Comparison of ENCODE assay signal across 20 mouse cellular contexts in genomic region chr2:167375688-167376087, GRCm38 (mm10). TPM values are rescaled to one million over a fixed set of nuclear protein-coding genes. Genes with fewer than 3 reads are reported as not detected.
A peak's percentile ranks its signal among the peaks of the same experiment; 100 is the strongest.
DNase-seq lines count a peak whose midpoint lies in the region; ATAC-seq and TF ChIP-seq lines count a peak whose summit lies in the region.
"Had no signal": no experiment of that assay in that cellular context is flagged by ENCODE, and none has a peak within 500 bp of the region (broad histone marks: within the 10 kb centered on the region; RNA-seq: fewer than 3 reads in every experiment).

No protein-coding gene starts in this region.

- TF ChIP-seq CTCF in MEL (IDR thresholded peaks at IDR 0.05 in 2 of 3, conservative IDR thresholded peaks at IDR 0.05 in 1 of 3; ENCODE audit: control insufficient read depth in 1 of 3, insufficient read depth in 1 of 3, low read depth in 2 of 3, low read length in 3 of 3, poor library complexity in 1 of 3, severe bottlenecking in 1 of 3) = no peak

- TF ChIP-seq RAD21 in MEL (IDR thresholded peaks at IDR 0.05; ENCODE audit: low read depth, low read length) = no peak

- H3K4me1 ChIP-seq in heart, embryonic 10.5 days = peaks cover 29% of the 10 kb centered on the region
- peaks cover 29% of the 10 kb centered on the region for H3K4me1 ChIP-seq in heart, embryonic 16.5 days (ENCODE audit: control insufficient read depth, insufficient read depth, low read length)
- H3K4me1 ChIP-seq in MEL (ENCODE audit: control insufficient read depth in 1 of 2, insufficient read depth in 2 of 2, low read length in 2 of 2) = peaks cover 0 to 15% of the 10 kb centered on the region in 2 experiments; a peak in 2 of 4 replicates

- H3K4me3 ChIP-seq in heart, embryonic 10.5 days = no peak overlapping the region
- H3K4me3 ChIP-seq in heart, embryonic 16.5 days (ENCODE audit: low read length) = no peak overlapping the region
- peak overlapping the region; percentile 44 to 45; a peak in 2 of 4 replicates for H3K4me3 ChIP-seq in MEL (ENCODE audit: control insufficient read depth in 1 of 2, insufficient read depth in 1 of 2, low read depth in 2 of 2, low read length in 2 of 2)
- H3K4me3 ChIP-seq: intestine, embryonic 15.5 days; layer of hippocampus, adult 2 months had no signal

- peak overlapping the region; percentile 21; the same call in 1 of the 2 replicates for H3K9ac ChIP-seq in heart, embryonic 16.5 days (ENCODE audit: low read length)
- peak overlapping the region; percentile 47 for H3K9ac ChIP-seq in MEL (ENCODE audit: control insufficient read depth, low read depth, low read length, poor library complexity, severe bottlenecking)
- H3K9ac ChIP-seq: intestine, embryonic 15.5 days had no signal

- peak overlapping the region; percentile 69 for H3K27ac ChIP-seq in heart, embryonic 10.5 days
- peak overlapping the region; percentile 82 for H3K27ac ChIP-seq in heart, embryonic 16.5 days (ENCODE audit: low read length)
- H3K27ac ChIP-seq in MEL (ENCODE audit: control insufficient read depth, low read depth, low read length) = no peak overlapping the region
- H3K27ac ChIP-seq: intestine, embryonic 15.5 days; layer of hippocampus, adult 2 months; stomach, postnatal 0 days had no signal

- no peak for TF ChIP-seq POLR2A in MEL (IDR thresholded peaks at IDR 0.05; ENCODE audit: control insufficient read depth in 1 of 2, insufficient read depth in 1 of 2, low read depth in 1 of 2, low read length in 2 of 2, poor library complexity in 1 of 2)

- WGBS in heart, embryonic 10.5 days = 92% methylated on average over 5 of the region's 5 CpGs
- WGBS in heart, embryonic 16.5 days = 81% methylated on average over 5 of the region's 5 CpGs

- TF ChIP-seq EP300 in MEL (IDR thresholded peaks at IDR 0.05; ENCODE audit: low read depth in 1 of 2, low read length in 2 of 2) = no peak

- no peaks in the 10 kb centered on the region for H3K79me2 ChIP-seq in MEL (ENCODE audit: control insufficient read depth, insufficient read depth, low read length, poor library complexity)

- no peaks in the 10 kb centered on the region for H3K36me3 ChIP-seq in heart, embryonic 10.5 days
- H3K36me3 ChIP-seq in heart, embryonic 16.5 days (ENCODE audit: control insufficient read depth, insufficient read depth) = no peaks in the 10 kb centered on the region
- H3K36me3 ChIP-seq in MEL (ENCODE audit: control insufficient read depth in 1 of 2, insufficient read depth in 2 of 2, low read length in 2 of 2) = no peaks in the 10 kb centered on the region; a peak in 2 of 4 replicates
- H3K36me3 ChIP-seq: intestine, embryonic 15.5 days had no signal

- no peak for DNase-seq in heart, embryonic 10.5 days (ENCODE audit: low spot score)
- DNase-seq in heart, adult 9 months (ENCODE audit: low spot score in 2 of 2) = no peak
- no peak for DNase-seq in heart, adult 11 months
- DNase-seq in MEL (ENCODE audit: low read depth, low spot score) = no peak
- DNase-seq in layer of hippocampus, postnatal 10 days (ENCODE audit: low spot score in 2 of 2) = no peak
- no peak for DNase-seq in thymus, postnatal 4 days
- DNase-seq: cerebellum, adult 8-10 months; cerebellum, postnatal 36 days; embryo, embryonic 11 days; kidney, adult 9 months; layer of hippocampus, postnatal 36 days; right cerebral cortex, postnatal 4 days; thymus, adult 2 months had no signal

- no peak for ATAC-seq in heart, embryonic 16.5 days (replicated peaks; ENCODE audit: extremely low read depth, insufficient read depth, low FRiP score)
- ATAC-seq: forebrain, embryonic 14.5 days; hindbrain, embryonic 16.5 days; intestine, embryonic 15.5 days; midbrain, embryonic 16.5 days had no signal

- H3K9me3 ChIP-seq in heart, embryonic 10.5 days = no peaks in the 10 kb centered on the region
- no peaks in the 10 kb centered on the region for H3K9me3 ChIP-seq in heart, embryonic 16.5 days (replicated peaks; ENCODE audit: control insufficient read depth, low read length)
- H3K9me3 ChIP-seq in MEL (replicated peaks; ENCODE audit: insufficient read depth, low read length) = no peaks in the 10 kb centered on the region
- H3K9me3 ChIP-seq: intestine, embryonic 15.5 days had no signal

- no peaks in the 10 kb centered on the region for H3K27me3 ChIP-seq in heart, embryonic 10.5 days (ENCODE audit: insufficient read depth, poor library complexity, severe bottlenecking)
- no peaks in the 10 kb centered on the region for H3K27me3 ChIP-seq in heart, embryonic 16.5 days (ENCODE audit: control insufficient read depth, insufficient read depth, low read length)
- peaks cover 0 to 2% of the 10 kb centered on the region in 2 experiments; a peak in 2 of 4 replicates for H3K27me3 ChIP-seq in MEL (ENCODE audit: control insufficient read depth in 1 of 2, insufficient read depth in 2 of 2, low read length in 2 of 2)
- H3K27me3 ChIP-seq: intestine, embryonic 15.5 days had no signal

- peak overlapping the region; percentile 44 for H3K4me2 ChIP-seq in heart, embryonic 16.5 days (ENCODE audit: low read depth, low read length)
- H3K4me2 ChIP-seq: intestine, embryonic 15.5 days had no signal

TF ChIP-seq in MEL, 35 proteins besides CTCF, POLR2A, EP300 and RAD21:
- TF ChIP-seq MEF2A (IDR thresholded peaks at IDR 0.05; ENCODE audit: extremely low read depth, insufficient replicate concordance, low read depth, low read length, poor library complexity, severe bottlenecking) = no peak
- TF ChIP-seq UBTF (IDR thresholded peaks at IDR 0.05; ENCODE audit: borderline replicate concordance, insufficient read depth, low read depth, low read length) = no peak
- TF ChIP-seq CHD2 (IDR thresholded peaks at IDR 0.05; ENCODE audit: low read length) = no peak

RNA-seq across cellular contexts. Expression of gene B4galt5, which starts 26.7 kb away (rescaled TPM):
- 11.4 and 13.6 TPM in 2 replicates for polyA plus RNA-seq in heart, embryonic 10.5 days (2016; fragmentation: Nextera tagmentation; extraction: Ambion mirVana)
- 8.1 and 8.3 TPM in 2 replicates for polyA plus RNA-seq in heart, embryonic 16.5 days (2015; fragmentation: Nextera tagmentation; extraction: Ambion mirVana)
- 4.6 TPM in 2 replicates for total RNA-seq in MEL (2012; rRNA removed)
- 10 to 100 TPM in 1 of 2 experiments, 1 to 10 TPM in 1; 6.5 to 34.4 TPM for polyA plus RNA-seq in MEL (2012; ENCODE audit: insufficient read depth in 1 of 2, insufficient read length in 2 of 2, low read depth in 1 of 2, low replicate concordance in 2 of 2, missing spikeins in 1 of 2)
- 10 to 100 TPM; 72.7 to 76.9 TPM for total RNA-seq in layer of hippocampus, postnatal 10 days (2021)

RNA-seq across cellular contexts. Expression of gene Slc9a8, which starts 45.8 kb away (rescaled TPM):
- polyA plus RNA-seq in heart, embryonic 10.5 days (2016; fragmentation: Nextera tagmentation; extraction: Ambion mirVana) = 23.0 and 26.0 TPM in 2 replicates
- polyA plus RNA-seq in heart, embryonic 16.5 days (2015; fragmentation: Nextera tagmentation; extraction: Ambion mirVana) = 19.1 and 20.1 TPM in 2 replicates
- 15.6 and 16.7 TPM in 2 replicates for total RNA-seq in MEL (2012; rRNA removed)
- 10 to 100 TPM in 1 of 2 experiments, not detected in 1; 25.8 TPM for polyA plus RNA-seq in MEL (2012; ENCODE audit: insufficient read depth in 1 of 2, insufficient read length in 2 of 2, low read depth in 1 of 2, low replicate concordance in 2 of 2, missing spikeins in 1 of 2)
- 10 to 100 TPM; 33.6 to 35.0 TPM for total RNA-seq in layer of hippocampus, postnatal 10 days (2021)

Comparison
In these comparisons a context has a peak if more than half of its experiments do, and no peak if none do; other contexts are left out.
1. H3K4me3 ChIP-seq: peak in MEL (2 of 2); none in heart, embryonic 10.5 days (single experiment) and heart, embryonic 16.5 days (single experiment).